Mouse (Mus musculus): Measurements from ENCODE around the gene Pax5.

GRCm38 (mm10) chr4:44625108-44625424 is 85.2 kb downstream of the Pax5 start:
- TF ChIP-seq CTCF (IDR thresholded peaks at IDR 0.05) (no peak), POLR2A (IDR thresholded peaks at IDR 0.05; ENCODE audit: insufficient read depth, low read depth, low read length) (no peak), EP300 (IDR thresholded peaks at IDR 0.05; ENCODE audit: insufficient read depth, low read depth, low read length) (no peak)

All from heart, adult 2 months (tissue).